Mouse (Mus musculus): ENCODE data around the gene Mogat2. TPM values are rescaled to one million over a fixed set of nuclear protein-coding genes. Genes with fewer than 3 reads are reported as not detected.

Gene Mogat2
- polyA plus RNA-seq, 1 experiment from 2014 or later = 0.95 TPM

GRCm38 (mm10) chr7:99248157-99248742, 9.8 kb upstream of the Mogat2 start:
- WGBS = 41% methylated on average over 5 of the region's 5 CpGs
- no peak for ATAC-seq (replicated peaks; ENCODE audit: extremely low read depth, insufficient read depth, low FRiP score)

GRCm38 (mm10) chr7:99242097-99242496, 3.7 kb upstream of the Mogat2 start:
- Histone ChIP-seq H3K4me3 (ENCODE audit: low read length) (no peak overlapping the region), H3K36me3 (ENCODE audit: control insufficient read depth, insufficient read depth) (no peaks in the 10 kb centered on the region), H3K9ac (ENCODE audit: low read length) (no peak overlapping the region), H3K4me1 (ENCODE audit: control insufficient read depth, insufficient read depth, low read length) (peaks cover 13% of the 10 kb centered on the region), H3K4me2 (ENCODE audit: low read depth, low read length) (no peak overlapping the region), H3K27ac (ENCODE audit: low read length) (no peak overlapping the region), H3K9me3 (replicated peaks; ENCODE audit: control insufficient read depth, low read length) (no peaks in the 10 kb centered on the region), H3K27me3 (ENCODE audit: control insufficient read depth, insufficient read depth, low read length) (peaks cover 3% of the 10 kb centered on the region)
- 95% methylated on average over 11 of the region's 11 CpGs for WGBS
- ATAC-seq (replicated peaks; ENCODE audit: extremely low read depth, insufficient read depth, low FRiP score) = no peak

More at GRCm38 (mm10) chr7:99248157-99248742, 9.8 kb upstream of the Mogat2 start:
- H3K27me3 ChIP-seq (ENCODE audit: control insufficient read depth, insufficient read depth, low read length) = peaks cover 8% of the 10 kb centered on the region; the same call in 1 of the 2 replicates
- H3K4me3 ChIP-seq (ENCODE audit: low read length) = no peak overlapping the region
- no peaks in the 10 kb centered on the region for H3K36me3 ChIP-seq (ENCODE audit: control insufficient read depth, insufficient read depth)
- no peak overlapping the region for H3K27ac ChIP-seq (ENCODE audit: low read length)
- H3K4me2 ChIP-seq (ENCODE audit: low read depth, low read length) = no peak overlapping the region; the same call in 1 of the 2 replicates
- no peaks in the 10 kb centered on the region for H3K9me3 ChIP-seq (replicated peaks; ENCODE audit: control insufficient read depth, low read length)
- no peak overlapping the region for H3K9ac ChIP-seq (ENCODE audit: low read length)
- H3K4me1 ChIP-seq (ENCODE audit: control insufficient read depth, insufficient read depth, low read length) = peaks cover 6% of the 10 kb centered on the region

GRCm38 (mm10) chr7:99236888-99237660, 1.3 kb downstream of the Mogat2 start:
- Histone ChIP-seq H3K9ac (ENCODE audit: low read length) (no peak overlapping the region), H3K27me3 (ENCODE audit: control insufficient read depth, insufficient read depth, low read length) (peaks cover 3% of the 10 kb centered on the region), H3K4me3 (ENCODE audit: low read length) (no peak overlapping the region), H3K27ac (ENCODE audit: low read length) (no peak overlapping the region), H3K36me3 (ENCODE audit: control insufficient read depth, insufficient read depth) (no peaks in the 10 kb centered on the region), H3K9me3 (replicated peaks; ENCODE audit: control insufficient read depth, low read length) (no peaks in the 10 kb centered on the region), H3K4me2 (ENCODE audit: low read depth, low read length) (no peak overlapping the region), H3K4me1 (ENCODE audit: control insufficient read depth, insufficient read depth, low read length) (peaks cover 13% of the 10 kb centered on the region)
- 54% methylated on average over 8 of the region's 8 CpGs for WGBS
- no peak for ATAC-seq (replicated peaks; ENCODE audit: extremely low read depth, insufficient read depth, low FRiP score)

GRCm38 (mm10) chr7:99235657-99236056, 2.8 kb downstream of the Mogat2 start:
- Histone ChIP-seq H3K27ac (ENCODE audit: low read length) (no peak overlapping the region), H3K4me3 (ENCODE audit: low read length) (no peak overlapping the region), H3K4me1 (ENCODE audit: control insufficient read depth, insufficient read depth, low read length) (peaks cover 13% of the 10 kb centered on the region), H3K36me3 (ENCODE audit: control insufficient read depth, insufficient read depth) (no peaks in the 10 kb centered on the region), H3K9me3 (replicated peaks; ENCODE audit: control insufficient read depth, low read length) (no peaks in the 10 kb centered on the region), H3K9ac (ENCODE audit: low read length) (no peak overlapping the region), H3K4me2 (ENCODE audit: low read depth, low read length) (no peak overlapping the region), H3K27me3 (ENCODE audit: control insufficient read depth, insufficient read depth, low read length) (peaks cover 3% of the 10 kb centered on the region)
- no peak for ATAC-seq (replicated peaks; ENCODE audit: extremely low read depth, insufficient read depth, low FRiP score)
- WGBS = 76% methylated on average over 2 of the region's 2 CpGs

- no peaks in the 10 kb centered on the region for H3K36me3 ChIP-seq (ENCODE audit: control insufficient read depth, insufficient read depth)
- peaks cover 13% of the 10 kb centered on the region for H3K4me1 ChIP-seq (ENCODE audit: control insufficient read depth, insufficient read depth, low read length)
- no peak overlapping the region for H3K9ac ChIP-seq (ENCODE audit: low read length)
- H3K4me3 ChIP-seq (ENCODE audit: low read length) = no peak overlapping the region
- no peak overlapping the region for H3K27ac ChIP-seq (ENCODE audit: low read length)
- peaks cover 3% of the 10 kb centered on the region for H3K27me3 ChIP-seq (ENCODE audit: control insufficient read depth, insufficient read depth, low read length)
- H3K9me3 ChIP-seq (replicated peaks; ENCODE audit: control insufficient read depth, low read length) = no peaks in the 10 kb centered on the region
- ATAC-seq (replicated peaks; ENCODE audit: extremely low read depth, insufficient read depth, low FRiP score) = no peak
- H3K4me2 ChIP-seq (ENCODE audit: low read depth, low read length) = no peak overlapping the region
- 33% methylated on average over 2 of the region's 2 CpGs for WGBS
These were observed 3.5 kb downstream of the Mogat2 start for GRCm38 (mm10) chr7:99234916-99235315.

GRCm38 (mm10) chr7:99232571-99232970, 5.8 kb downstream of the Mogat2 start:
- Histone ChIP-seq H3K4me3 (ENCODE audit: low read length) (no peak overlapping the region), H3K36me3 (ENCODE audit: control insufficient read depth, insufficient read depth) (no peaks in the 10 kb centered on the region), H3K27me3 (ENCODE audit: control insufficient read depth, insufficient read depth, low read length) (peaks cover 3% of the 10 kb centered on the region), H3K9me3 (replicated peaks; ENCODE audit: control insufficient read depth, low read length) (no peaks in the 10 kb centered on the region), H3K9ac (ENCODE audit: low read length) (no peak overlapping the region), H3K27ac (ENCODE audit: low read length) (no peak overlapping the region), H3K4me2 (ENCODE audit: low read depth, low read length) (no peak overlapping the region), H3K4me1 (ENCODE audit: control insufficient read depth, insufficient read depth, low read length) (peaks cover 3% of the 10 kb centered on the region; the same call in 1 of the 2 replicates)
- no peak for ATAC-seq (replicated peaks; ENCODE audit: extremely low read depth, insufficient read depth, low FRiP score)
- 61% methylated on average over 6 of the region's 6 CpGs for WGBS

- Histone ChIP-seq H3K4me2 (ENCODE audit: low read depth, low read length) (no peak overlapping the region), H3K4me3 (ENCODE audit: low read length) (no peak overlapping the region), H3K36me3 (ENCODE audit: control insufficient read depth, insufficient read depth) (no peaks in the 10 kb centered on the region), H3K9ac (ENCODE audit: low read length) (no peak overlapping the region), H3K27ac (ENCODE audit: low read length) (no peak overlapping the region), H3K27me3 (ENCODE audit: control insufficient read depth, insufficient read depth, low read length) (no peaks in the 10 kb centered on the region; the same call in 1 of the 2 replicates), H3K9me3 (replicated peaks; ENCODE audit: control insufficient read depth, low read length) (no peaks in the 10 kb centered on the region), H3K4me1 (ENCODE audit: control insufficient read depth, insufficient read depth, low read length) (no peaks in the 10 kb centered on the region)
- ATAC-seq (replicated peaks; ENCODE audit: extremely low read depth, insufficient read depth, low FRiP score) = no peak
- 70% methylated on average over 7 of the region's 7 CpGs for WGBS
These were observed 8.2 kb downstream of the Mogat2 start for GRCm38 (mm10) chr7:99230061-99230747.

GRCm38 (mm10) chr7:99229411-99229810, 9.0 kb downstream of the Mogat2 start:
- Histone ChIP-seq H3K9me3 (replicated peaks; ENCODE audit: control insufficient read depth, low read length) (no peaks in the 10 kb centered on the region), H3K36me3 (ENCODE audit: control insufficient read depth, insufficient read depth) (no peaks in the 10 kb centered on the region), H3K27ac (ENCODE audit: low read length) (no peak overlapping the region), H3K27me3 (ENCODE audit: control insufficient read depth, insufficient read depth, low read length) (no peaks in the 10 kb centered on the region), H3K9ac (ENCODE audit: low read length) (no peak overlapping the region), H3K4me1 (ENCODE audit: control insufficient read depth, insufficient read depth, low read length) (no peaks in the 10 kb centered on the region), H3K4me3 (ENCODE audit: low read length) (no peak overlapping the region), H3K4me2 (ENCODE audit: low read depth, low read length) (no peak overlapping the region)
- WGBS = 20% methylated on average over 2 of the region's 2 CpGs
- peak; percentile 64; the same call in 1 of the 2 replicates for ATAC-seq (replicated peaks; ENCODE audit: extremely low read depth, insufficient read depth, low FRiP score)

- 79% methylated on average over 8 of the region's 8 CpGs for WGBS
- Histone ChIP-seq H3K27ac (ENCODE audit: low read length) (no peak overlapping the region), H3K36me3 (ENCODE audit: control insufficient read depth, insufficient read depth) (no peaks in the 10 kb centered on the region), H3K27me3 (ENCODE audit: control insufficient read depth, insufficient read depth, low read length) (no peaks in the 10 kb centered on the region), H3K4me1 (ENCODE audit: control insufficient read depth, insufficient read depth, low read length) (no peaks in the 10 kb centered on the region), H3K4me2 (ENCODE audit: low read depth, low read length) (no peak overlapping the region), H3K9ac (ENCODE audit: low read length) (no peak overlapping the region), H3K4me3 (ENCODE audit: low read length) (no peak overlapping the region), H3K9me3 (replicated peaks; ENCODE audit: control insufficient read depth, low read length) (no peaks in the 10 kb centered on the region)
- ATAC-seq (replicated peaks; ENCODE audit: extremely low read depth, insufficient read depth, low FRiP score) = no peak
These were observed 9.6 kb downstream of the Mogat2 start for GRCm38 (mm10) chr7:99228825-99229224.
